Mouse (Mus musculus) MEL-GATA-1-ER (cell line): ENCODE results near the gene Lpp.

Experiments
- DNase-seq: peaks from one replicate; pipeline ENCODE4 v3.0.0-alpha.2; 2012; ENCODE audit warnings: low read depth; ENCODE audit errors: extremely low read depth

The Lpp gene

DNA sequence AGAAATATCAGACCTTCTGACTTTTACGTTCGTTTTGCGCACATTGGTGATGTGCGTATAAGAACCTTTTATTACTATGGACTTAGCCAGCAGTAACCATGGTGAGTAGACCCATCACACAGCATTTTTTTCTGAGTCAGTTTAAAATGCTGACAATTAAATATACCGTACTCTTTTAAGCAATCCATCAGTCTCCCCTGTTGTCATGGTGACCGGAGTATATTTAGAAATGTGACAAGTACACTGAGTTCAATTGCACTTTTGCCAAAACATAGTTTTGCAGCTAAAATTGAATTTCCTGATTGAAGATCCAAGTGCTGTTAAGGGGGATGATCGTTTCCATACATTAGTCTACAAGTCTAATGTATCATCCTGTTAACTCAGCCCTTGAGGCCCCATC lies 149.6 kb downstream of the Lpp start:
- DNase-seq, result no peak

DNA sequence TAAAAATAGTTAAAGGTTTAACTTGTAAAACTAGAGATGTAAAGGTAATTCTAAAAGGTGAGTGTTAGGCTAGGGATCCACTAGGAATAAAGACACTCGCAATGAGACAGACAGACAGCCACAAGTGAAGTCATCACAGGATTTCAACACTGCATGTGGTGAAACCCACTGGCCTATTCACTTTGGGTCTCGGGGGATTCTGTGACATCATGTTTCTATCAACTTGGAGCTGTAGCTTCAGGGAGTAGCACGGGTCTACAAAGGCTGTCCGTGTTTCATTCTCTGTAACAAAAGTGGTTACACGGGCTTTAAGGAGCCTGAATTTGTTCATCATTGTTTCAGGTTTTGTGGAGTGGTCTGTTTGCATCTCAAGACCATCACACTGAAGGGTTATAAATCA lies 152.1 kb downstream of the Lpp start:
- no peak for DNase-seq

DNA sequence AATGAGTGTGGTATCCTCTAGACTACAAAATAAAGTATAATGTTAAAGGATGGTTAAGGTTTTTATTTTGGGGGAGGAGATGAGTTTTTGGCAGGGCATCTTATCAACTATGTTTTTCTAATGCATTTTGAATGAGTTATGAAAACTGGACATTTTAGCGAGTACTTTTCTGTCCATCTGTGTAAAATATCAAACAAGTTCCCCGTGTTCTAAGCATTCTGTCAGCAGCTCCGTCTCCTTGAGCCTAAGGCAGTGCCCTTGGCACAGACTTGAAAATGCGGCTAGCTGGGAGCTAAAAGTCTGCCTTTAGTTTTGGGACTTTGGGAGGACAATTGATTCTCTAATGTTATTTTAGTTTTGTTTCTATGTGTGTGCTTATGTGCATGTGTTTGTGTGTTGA lies 165.2 kb downstream of the Lpp start:
- DNase-seq, result no peak

DNA sequence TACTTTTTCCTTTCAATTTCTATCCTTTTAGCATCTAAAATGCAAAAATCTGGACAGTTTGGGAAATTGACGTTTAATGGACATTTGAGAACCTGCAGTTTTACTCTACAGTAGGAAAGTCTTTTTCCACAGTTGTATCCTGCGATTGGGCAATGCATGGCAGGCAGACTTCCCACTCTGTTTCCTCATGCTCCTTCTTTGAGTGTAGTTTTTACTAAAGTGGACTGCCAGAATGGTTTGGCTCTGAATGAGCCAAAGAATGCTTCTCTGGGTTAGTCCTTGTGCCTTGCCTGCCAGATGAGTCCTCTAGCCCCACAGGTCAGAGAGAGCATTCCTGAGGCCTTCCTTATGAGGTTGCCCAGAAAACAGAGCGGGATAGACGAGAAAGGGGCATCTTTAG lies 166.5 kb downstream of the Lpp start:
- no peak for DNase-seq

DNA sequence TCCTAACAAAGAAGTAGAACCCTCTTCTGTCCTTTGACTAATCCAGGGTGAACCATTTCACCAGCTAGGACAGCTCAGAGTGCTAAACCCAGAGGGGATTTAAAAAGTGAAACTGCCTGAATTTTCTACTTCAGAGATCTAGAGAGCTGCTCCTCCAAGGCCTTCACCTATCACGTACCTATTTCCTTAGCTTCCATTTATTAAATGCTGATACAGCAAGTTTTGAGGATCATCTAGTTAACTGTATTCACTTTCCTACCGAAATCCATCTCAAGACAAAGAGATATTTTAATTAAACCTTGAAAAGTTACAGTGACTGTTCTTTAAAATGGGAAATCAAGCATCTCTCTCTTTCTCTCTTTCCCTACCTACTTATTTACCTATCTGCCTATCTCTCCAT lies 167.7 kb downstream of the Lpp start:
- DNase-seq, result no peak

DNA sequence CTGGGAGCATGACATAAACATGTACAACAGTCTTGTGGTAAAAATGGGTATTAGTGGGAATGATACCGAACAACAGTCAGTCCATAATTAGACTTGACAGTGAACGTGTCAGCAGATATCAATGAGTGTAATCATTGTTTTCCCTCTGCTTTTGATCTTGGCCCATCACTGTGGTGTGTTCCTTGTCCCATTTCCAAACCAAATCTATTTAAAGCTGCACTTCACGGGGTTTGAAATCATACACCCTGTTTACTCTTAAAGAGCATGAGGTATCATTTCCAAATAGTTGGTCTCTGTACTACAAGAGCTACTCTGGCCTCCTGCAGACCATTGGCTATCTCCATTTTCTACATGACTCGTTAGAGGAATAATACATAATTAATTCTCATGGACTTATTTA lies 168.3 kb downstream of the Lpp start:
- no peak for DNase-seq

DNA sequence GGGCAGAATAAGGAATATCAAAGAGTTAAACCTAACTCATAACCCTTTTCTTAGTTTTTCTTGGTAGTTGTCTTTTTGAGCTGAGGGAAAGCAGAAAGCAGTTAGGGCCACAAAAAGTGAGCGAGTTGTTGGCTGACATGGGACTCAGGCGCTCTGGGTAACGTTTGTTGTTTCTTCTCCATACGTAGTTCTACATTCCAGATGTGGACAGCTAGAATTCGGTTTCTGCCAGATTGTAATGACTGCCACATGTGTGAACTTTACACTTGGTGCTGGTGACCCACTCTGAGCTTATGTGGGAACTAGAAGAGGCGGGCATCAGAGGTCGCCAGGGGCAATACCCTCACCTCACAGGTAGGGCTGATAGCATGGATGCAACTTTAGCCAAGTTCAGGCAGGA lies 172.0 kb downstream of the Lpp start:
- DNase-seq, result no peak

DNA sequence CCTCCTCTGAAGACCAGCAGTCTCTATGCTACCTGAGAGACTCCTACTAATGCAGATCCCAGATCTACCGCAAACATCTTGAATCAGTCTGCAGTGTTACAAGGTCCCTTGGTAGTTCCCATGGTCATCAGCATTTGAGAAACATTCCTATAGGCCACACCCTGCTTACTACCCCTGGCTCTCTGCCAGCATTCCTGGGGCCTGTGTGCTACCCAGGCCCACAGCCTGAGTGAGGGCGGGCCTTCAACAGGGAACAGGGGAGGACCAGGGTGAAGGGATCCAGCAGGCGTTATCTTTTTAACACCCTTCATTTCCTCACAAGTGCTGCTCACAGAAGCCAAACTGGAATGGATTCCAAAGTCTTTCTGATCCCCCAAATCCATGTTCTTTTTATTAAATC lies 173.0 kb downstream of the Lpp start:
- DNase-seq, result no peak

DNA sequence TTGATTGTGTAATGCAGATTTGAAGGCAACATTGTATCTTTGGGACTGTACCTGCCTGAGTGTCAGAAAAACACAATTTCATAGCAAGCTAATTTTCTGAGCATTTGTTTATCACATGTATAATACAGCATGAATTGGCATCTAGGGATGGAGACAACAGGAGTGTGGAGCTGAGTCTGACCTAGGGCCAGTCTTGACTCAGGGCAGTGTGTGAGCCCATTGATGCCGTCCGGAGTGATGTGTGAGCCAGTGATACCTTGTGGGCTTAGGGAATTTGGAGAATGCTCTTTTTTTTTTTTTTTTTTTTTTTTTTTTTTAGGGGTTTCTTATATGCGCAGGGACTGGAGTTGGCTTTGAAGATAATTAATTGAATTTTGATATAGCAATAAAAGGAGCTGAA lies 174.3 kb downstream of the Lpp start:
- DNase-seq, result no peak

DNA sequence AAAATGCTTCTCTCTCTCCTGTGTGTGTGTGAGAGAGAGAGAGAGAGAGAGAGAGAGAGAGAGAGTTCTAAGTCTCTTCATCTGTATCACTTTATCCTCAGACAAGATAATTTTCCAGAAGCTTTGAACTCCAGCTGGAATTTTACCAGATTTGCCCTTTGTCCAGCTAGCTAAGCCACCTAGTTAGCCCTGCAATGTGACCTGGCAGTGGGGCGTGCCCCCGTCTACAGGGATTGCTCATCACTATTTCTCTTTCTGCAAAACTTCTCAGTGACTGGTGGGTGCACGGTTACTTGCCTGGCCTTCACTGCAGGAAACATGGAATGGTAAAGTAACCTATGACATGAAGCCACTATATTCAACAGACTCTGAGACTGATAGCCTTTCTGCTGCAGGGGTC lies 174.8 kb downstream of the Lpp start:
- no peak for DNase-seq

DNA sequence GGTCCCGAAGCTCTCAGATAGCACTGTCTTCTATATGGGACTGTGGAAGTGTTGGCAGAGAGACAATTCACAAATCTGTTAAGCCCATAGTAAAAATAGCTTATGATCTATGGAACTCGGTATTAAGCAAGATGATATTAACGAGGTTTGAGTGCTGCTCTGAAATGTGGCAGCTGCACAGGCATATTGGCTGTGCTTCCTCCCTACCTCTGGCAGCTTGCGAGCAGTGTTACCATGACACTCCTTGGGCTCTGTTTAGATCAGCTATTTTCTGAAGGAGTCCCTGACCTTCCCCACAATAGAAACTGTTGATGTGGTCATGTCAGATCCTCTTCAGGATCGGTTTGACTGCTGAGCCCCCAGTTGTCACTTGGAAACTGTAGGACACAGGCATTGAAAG lies 176.4 kb downstream of the Lpp start:
- no peak for DNase-seq

DNA sequence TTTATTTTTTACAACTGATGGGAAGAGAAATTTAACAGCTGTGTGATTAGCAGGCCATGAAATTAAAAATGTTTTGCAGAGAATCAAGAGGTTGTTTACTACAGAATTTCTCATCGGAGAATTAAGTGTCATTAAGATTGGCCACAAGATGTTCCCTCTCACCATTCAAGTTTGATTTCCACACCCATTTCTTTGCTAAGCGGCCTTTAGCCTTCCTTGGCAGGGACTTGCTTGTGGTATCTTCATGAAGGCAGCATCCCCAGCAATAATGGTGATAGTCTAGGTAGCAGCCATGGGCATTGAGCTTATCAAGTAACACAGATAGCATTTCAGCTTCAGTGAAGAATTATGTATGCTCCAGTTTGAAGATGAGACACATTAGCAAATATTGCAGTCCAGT lies 183.7 kb downstream of the Lpp start:
- DNase-seq, result no peak

DNA sequence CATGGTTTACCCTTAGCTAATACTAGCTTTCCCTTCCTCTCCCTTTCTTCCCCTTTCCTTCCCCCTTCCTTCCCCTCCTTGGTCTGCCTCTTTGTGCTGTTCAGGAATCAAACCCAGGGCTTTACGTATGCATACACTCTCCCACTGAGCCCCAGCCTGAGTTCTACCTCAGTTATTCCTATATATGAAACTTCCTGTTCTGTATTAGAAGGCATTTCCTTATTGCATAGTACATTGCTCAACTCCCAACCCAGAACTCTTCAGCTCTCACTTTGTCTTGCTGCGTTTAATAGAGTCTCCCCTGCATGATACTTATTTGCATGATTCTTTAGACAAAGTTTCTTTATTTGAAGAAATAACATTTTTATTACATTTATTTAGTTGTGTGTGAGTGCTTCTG lies 184.5 kb downstream of the Lpp start:
- no peak for DNase-seq

DNA sequence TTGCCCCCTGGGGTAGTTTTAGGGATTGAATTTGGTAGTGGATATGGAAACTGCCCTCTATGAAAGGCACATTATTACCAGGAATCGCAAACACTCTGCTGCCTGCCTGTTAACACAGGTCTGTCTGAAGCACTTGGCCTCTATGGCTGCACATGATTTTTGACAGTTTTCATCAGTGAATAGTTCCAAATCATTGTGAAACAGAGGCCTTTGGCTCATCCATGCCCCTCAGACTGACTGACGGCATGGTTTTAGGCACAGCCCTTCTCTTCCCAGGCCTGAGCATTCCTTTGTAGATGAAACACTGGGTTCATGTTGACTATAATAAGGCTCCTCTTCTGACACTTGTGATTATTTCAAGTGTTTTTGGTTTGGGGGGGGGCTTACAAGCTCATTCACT lies 189.5 kb downstream of the Lpp start:
- no peak for DNase-seq

DNA sequence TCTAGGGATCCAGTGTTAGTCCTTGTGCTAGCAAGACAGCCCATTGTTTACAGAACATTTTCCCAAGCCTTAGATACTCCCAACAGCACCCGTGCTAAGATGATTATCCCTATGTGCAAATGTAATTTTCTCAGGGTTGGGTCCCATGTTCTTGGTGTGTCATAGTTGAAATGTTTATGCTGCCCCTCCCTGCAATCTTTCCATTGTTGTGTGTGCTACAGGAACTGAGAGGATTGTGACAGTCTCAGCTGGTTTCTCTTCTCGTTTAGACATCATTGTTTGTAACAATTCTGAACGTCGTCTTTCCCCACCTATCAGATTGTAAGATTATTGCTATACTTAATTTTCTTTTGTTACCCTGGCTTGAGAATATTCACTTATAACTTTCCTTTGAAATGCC lies 200.2 kb downstream of the Lpp start:
- no peak for DNase-seq

DNA sequence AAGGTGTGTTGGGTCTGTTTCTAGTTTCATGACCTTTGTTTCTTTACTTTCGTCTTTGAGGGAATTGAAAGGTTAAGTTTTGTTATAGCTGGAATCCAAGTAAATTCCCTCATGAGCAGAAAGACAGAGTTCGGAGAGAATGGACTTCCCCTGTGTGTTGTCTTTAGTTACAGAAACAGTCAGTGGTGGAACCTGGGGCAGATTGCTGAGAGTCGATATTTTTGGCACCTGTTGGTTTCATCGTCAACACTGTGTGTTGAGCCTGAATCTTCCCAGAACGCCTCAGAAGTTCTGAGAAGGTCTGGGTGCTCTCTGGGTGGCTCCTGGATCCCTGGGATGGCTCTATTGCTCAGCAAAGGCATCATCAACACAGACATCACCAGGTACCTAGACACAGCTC lies 201.2 kb downstream of the Lpp start:
- DNase-seq, result no peak

DNA sequence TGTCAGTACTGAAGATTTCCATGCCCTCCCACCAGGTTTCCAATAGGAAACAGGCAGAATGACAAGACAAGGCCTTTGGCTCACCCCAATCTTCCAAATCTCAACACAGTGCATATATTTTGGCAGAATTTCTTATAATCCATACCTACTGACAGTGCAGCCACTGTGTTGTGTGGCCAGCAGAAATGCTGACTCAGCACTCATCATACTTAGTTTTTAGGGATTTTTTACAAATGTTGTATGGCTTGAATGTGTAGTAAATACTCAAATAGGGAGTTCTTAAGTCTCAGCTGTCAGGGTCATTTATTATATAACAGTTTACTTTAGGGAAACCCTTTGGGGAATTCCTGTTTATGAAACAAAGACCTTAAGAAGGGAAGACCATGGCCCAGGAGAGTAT lies 202.2 kb downstream of the Lpp start:
- no peak for DNase-seq

DNA sequence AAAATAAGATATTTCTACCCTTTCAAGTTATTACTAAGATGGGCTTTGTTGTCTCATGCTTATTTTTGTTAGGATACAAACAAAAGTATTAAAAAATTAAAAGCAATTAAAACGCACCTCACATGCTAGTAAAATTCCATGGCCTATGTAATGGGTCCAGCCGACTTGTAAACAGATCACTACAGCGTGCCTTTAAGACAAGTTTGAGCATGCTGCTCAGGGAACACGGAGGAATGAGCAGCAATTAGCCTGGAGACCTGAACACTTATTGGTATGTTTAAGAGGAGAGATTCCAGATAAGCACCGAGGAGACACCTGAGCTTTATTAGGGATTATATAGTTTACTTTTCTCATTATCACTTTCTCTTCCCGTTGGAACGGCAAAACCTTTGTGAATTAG lies 205.3 kb downstream of the Lpp start:
- no peak for DNase-seq

DNA sequence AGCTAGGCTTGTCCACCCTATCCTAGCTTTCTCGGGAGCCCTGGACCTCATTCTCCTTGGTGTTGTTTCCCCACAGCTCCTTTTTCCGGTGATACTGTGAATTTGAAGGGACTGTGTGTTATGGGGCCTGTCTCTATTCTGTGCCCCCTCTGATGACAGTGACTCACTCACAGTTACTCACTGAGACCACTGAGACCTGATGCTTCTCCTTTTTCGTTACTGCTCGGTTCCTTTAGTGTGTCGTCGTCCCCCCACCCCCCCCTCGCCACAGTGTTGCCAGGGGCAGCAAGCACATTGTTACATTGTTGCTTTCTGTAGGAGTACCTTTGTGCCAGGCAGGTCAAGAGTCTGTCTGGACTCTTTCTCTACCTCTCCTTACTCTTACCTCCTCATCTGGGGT lies 206.5 kb downstream of the Lpp start:
- no peak for DNase-seq

DNA sequence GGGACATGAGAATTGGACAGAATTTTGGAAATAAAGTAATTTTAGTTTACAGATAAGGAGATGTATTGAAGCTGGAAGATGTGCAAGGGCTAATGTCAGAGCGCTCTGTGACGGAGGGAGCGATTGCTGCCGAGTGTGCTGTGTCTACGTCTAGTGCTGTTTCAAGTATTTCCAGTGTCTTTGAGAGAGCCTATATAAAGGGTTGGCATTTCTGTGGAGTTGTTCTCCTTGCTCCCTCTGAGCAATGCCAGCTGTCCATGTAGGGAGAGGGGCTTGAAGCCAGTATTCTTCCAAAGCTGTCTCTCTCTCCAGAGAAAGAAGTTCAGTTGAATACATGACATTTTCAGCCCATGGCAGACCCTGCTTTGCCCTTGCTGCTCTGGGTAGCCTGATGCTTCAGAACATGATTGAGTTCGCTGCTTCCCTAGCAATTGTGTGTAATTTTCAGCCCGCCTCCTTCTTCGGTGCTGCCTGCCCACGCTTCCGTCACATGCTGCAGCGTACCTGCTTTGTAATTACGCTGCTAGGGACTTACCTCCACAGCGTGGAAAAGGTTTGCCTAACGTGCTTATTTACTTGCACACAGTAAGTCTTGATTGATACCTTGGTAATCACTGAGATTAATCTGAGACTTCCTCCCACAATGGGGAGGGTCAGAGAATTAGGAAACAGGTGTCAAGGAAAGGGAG lies 207.1 kb downstream of the Lpp start:
- DNase-seq, result no peak

DNA sequence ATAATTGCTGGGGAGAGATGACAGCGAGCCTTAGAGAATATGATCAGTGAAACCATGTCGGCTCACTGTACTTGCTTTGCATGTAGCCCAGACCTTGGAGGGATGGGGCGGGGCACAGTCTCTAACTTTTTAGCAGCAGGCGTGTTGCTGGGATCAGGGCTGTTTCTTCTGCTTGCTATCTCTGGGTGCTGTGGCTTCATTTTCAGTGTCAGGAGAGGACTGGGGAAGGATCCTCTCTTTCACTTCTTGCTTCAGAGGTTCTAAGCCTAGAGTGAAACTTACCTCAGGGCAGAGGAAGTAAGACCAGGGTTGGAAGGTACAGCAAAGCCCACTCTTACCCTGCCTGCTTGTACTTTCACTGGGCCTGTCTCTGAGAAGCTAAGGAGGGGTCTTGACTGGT lies 210.0 kb downstream of the Lpp start:
- no peak for DNase-seq

DNA sequence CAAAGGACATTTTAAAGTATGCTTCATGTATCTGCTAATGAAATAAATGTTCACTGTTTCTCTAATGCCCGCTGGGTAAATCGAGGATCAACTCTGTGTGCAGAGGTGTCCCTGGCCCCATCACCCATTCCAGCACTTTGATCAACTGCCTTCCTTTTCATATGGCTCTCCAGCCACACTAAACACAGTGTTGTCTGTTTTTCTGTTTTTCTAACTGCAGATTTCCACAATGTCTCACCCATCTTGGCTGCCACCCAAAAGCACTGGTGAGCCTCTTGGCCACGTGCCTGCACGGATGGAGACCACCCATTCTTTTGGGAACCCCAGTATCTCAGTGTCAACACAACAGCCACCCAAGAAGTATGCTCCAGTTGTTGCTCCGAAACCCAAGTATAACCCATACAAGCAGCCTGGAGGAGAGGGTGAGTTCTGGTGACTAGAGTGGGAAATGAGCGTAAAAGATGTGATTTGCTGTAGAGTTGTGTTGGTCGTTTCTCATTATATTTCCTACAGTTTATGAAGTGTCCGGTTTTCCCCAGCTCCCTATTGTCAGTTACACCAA lies 214.7 kb downstream of the Lpp start:
- DNase-seq, result no peak

DNA sequence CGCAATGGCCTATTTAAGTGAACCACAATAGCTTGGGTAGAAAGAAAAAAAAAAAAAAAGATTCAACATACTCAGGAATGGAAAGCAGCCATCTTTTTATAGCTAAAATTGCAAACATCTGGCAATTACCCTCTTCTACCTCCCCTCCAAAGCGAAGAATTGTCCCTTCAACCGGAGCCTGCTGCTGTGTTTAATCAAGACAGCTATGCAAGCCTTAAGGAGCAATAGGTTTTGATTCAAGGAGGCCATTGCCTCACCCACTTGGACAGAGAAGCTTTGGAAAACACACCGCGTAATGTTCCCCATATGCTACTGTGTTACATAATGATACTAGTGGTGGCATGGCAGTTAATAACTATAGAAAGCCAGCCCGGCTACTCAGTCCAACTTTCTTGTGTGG lies 226.2 kb downstream of the Lpp start:
- no peak for DNase-seq

DNA sequence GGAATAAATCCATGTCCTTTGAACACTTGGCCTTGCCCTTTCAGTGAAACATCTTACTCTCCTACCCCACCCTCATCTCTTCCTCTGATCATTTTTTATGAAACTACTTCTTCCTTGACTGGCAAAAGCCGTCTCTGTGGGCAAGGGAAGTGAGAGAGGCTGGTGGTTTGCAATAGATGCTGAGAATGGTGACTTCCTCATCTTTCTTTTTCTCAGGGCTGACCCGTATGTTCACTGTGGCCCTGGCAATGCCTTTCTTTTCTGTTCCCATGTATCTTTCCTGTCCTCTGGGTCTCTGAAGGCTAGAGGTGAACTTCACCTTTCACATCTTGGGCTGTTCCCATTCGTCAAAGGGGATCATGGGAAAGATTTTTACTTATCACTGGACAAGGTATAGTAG lies 226.7 kb downstream of the Lpp start:
- no peak for DNase-seq
